Mouse (Mus musculus) limb, embryonic 11.5 days (tissue): ENCODE results near the gene Spata31d1a. TPM values are rescaled to one million over a fixed set of nuclear protein-coding genes. Genes with fewer than 3 reads are reported as not detected.

Source experiments
- ATAC-seq: fragments of 200-750 bp; cut with Nextera tagmentation; 2 replicates; pipeline ENCODE4 v1.8.0; 2017; ENCODE audit warnings: low read depth; ENCODE audit not compliant: insufficient number of reproducible peaks, low FRiP score, low TSS enrichment
- DNase-seq: peaks from one replicate; pipeline ENCODE4 v3.0.0-alpha.2; 2015; ENCODE audit warnings: low spot score
- H3K27ac ChIP-seq: fragments of 300-500 bp; sonication (generic); replicated peaks from 2 replicates; pipeline ENCODE4 v1.5.1; 2014; ENCODE audit warnings: low read depth, mild to moderate bottlenecking, low read length
- H3K27me3 ChIP-seq: fragments of 300-500 bp; sonication (generic); 2 replicates; pipeline ENCODE4 v1.6.1; 2014; ENCODE audit warnings: mild to moderate bottlenecking, low read length, mixed read lengths; ENCODE audit not compliant: control insufficient read depth, insufficient read depth
- H3K36me3 ChIP-seq: fragments of 300-500 bp; sonication (generic); 2 replicates; pipeline ENCODE4 v1.6.1; 2014; ENCODE audit warnings: mild to moderate bottlenecking, low read length, moderate library complexity, mixed read lengths; ENCODE audit not compliant: control insufficient read depth, insufficient read depth
- H3K4me1 ChIP-seq: fragments of 300-500 bp; sonication (generic); 2 replicates; pipeline ENCODE4 v1.6.1; 2014; ENCODE audit warnings: low read length, mixed read lengths; ENCODE audit not compliant: control insufficient read depth, insufficient read depth
- H3K4me2 ChIP-seq: fragments of 300-500 bp; sonication (generic); 2 replicates; pipeline ENCODE4 v1.6.1; 2014; ENCODE audit warnings: low read depth, mild to moderate bottlenecking, moderate library complexity; ENCODE audit not compliant: severe bottlenecking
- H3K4me3 ChIP-seq: fragments of 300-500 bp; sonication (generic); 2 replicates; pipeline ENCODE4 v1.5.1; 2014; ENCODE audit warnings: low read depth, low read length
- H3K9ac ChIP-seq: fragments of 300-500 bp; sonication (generic); 2 replicates; pipeline ENCODE4 v1.6.1; 2014; ENCODE audit warnings: mild to moderate bottlenecking, low read length
- H3K9me3 ChIP-seq: fragments of 300-500 bp; sonication (generic); 2 replicates; pipeline ENCODE4 v1.6.1; 2016; ENCODE audit warnings: low read length; ENCODE audit not compliant: control insufficient read depth
- WGBS: fragments of 180-500 bp; shearing (Covaris S2); extraction: QIAGEN DNeasy Blood & Tissue Kit; methylation state at CpG from one replicate; pipeline ENCODE4 v1.1.7; 2014; 5-methylcytosine and 5-hydroxymethylcytosine counted together
- polyA plus RNA-seq: library from polyadenylated mRNA; unstranded; fragments of >200 nt; fragmentation: Nextera tagmentation; extraction: Ambion mirVana; gene quantifications from 2 replicates; pipeline ENCODE4 v1.2.1, GENCODE M21; 2014

The Spata31d1a gene
- polyA plus RNA-seq, 1 experiment from 2014 or later: not detected

GRCm38 (mm10) chr13:59669946-59670345 is 40.2 kb downstream of the Spata31d1a start:
- no peak for DNase-seq
- Histone ChIP-seq H3K27me3 (no peaks in the 10 kb centered on the region), H3K9me3 (no peaks in the 10 kb centered on the region), H3K4me3 (no peak overlapping the region), H3K36me3 (peaks cover 6% of the 10 kb centered on the region; the same call in 1 of the 2 replicates), H3K27ac (no peak overlapping the region), H3K4me1 (peaks cover 6% of the 10 kb centered on the region), H3K4me2 (no peak overlapping the region), H3K9ac (no peak overlapping the region)
- 89% methylated on average over 10 of the region's 10 CpGs for WGBS
- no peak for ATAC-seq

- no peak overlapping the region for H3K4me3 ChIP-seq
- no peak for ATAC-seq
- H3K27me3 ChIP-seq: no peaks in the 10 kb centered on the region
- DNase-seq: no peak
- WGBS: 58% methylated on average over 11 of the region's 11 CpGs
- H3K4me1 ChIP-seq: peaks cover 4% of the 10 kb centered on the region
- no peak overlapping the region for H3K27ac ChIP-seq
- H3K9ac ChIP-seq: no peak overlapping the region
- H3K4me2 ChIP-seq: no peak overlapping the region
- peaks cover 15% of the 10 kb centered on the region; the same call in 1 of the 2 replicates for H3K36me3 ChIP-seq
- no peaks in the 10 kb centered on the region for H3K9me3 ChIP-seq
These were observed 41.5 kb downstream of the Spata31d1a start for GRCm38 (mm10) chr13:59668501-59669093.

GRCm38 (mm10) chr13:59667763-59668162 is 42.4 kb downstream of the Spata31d1a start:
- ATAC-seq: no peak
- H3K27me3 ChIP-seq: no peaks in the 10 kb centered on the region
- 90% methylated on average over 5 of the region's 5 CpGs for WGBS

GRCm38 (mm10) chr13:59663939-59664712 is 46.0 kb downstream of the Spata31d1a start:
- Histone ChIP-seq H3K36me3 (peaks cover 23% of the 10 kb centered on the region), H3K27ac (no peak overlapping the region), H3K9ac (no peak overlapping the region), H3K4me3 (no peak overlapping the region), H3K4me2 (no peak overlapping the region), H3K27me3 (no peaks in the 10 kb centered on the region), H3K9me3 (no peaks in the 10 kb centered on the region), H3K4me1 (no peaks in the 10 kb centered on the region)
- DNase-seq (no peak), ATAC-seq (no peak)
- 94% methylated on average over 19 of the region's 19 CpGs for WGBS

More at GRCm38 (mm10) chr13:59667763-59668162, 42.4 kb downstream of the Spata31d1a start:
- H3K9me3 ChIP-seq: no peaks in the 10 kb centered on the region
- peaks cover 19% of the 10 kb centered on the region for H3K36me3 ChIP-seq
- H3K27ac ChIP-seq: no peak overlapping the region
- no peak overlapping the region for H3K9ac ChIP-seq
- H3K4me2 ChIP-seq: no peak overlapping the region
- no peak for DNase-seq
- H3K4me1 ChIP-seq: no peaks in the 10 kb centered on the region
- no peak overlapping the region for H3K4me3 ChIP-seq

GRCm38 (mm10) chr13:59661966-59662365 is 48.2 kb downstream of the Spata31d1a start:
- Histone ChIP-seq H3K27ac (no peak overlapping the region), H3K27me3 (no peaks in the 10 kb centered on the region), H3K36me3 (peaks cover 27% of the 10 kb centered on the region), H3K9ac (no peak overlapping the region), H3K4me2 (no peak overlapping the region), H3K9me3 (no peaks in the 10 kb centered on the region), H3K4me3 (no peak overlapping the region), H3K4me1 (0 out of 2 replicates have a peak, but pooled peaks cover under 1% of the 10 kb centered on the region)
- WGBS: 93% methylated on average over 12 of the region's 12 CpGs
- no peak for ATAC-seq
- DNase-seq: no peak

- Histone ChIP-seq H3K4me1 (0 out of 2 replicates have a peak, but pooled peaks cover 4% of the 10 kb centered on the region), H3K9ac (no peak overlapping the region), H3K4me2 (no peak overlapping the region), H3K4me3 (no peak overlapping the region), H3K27me3 (no peaks in the 10 kb centered on the region), H3K36me3 (peaks cover 27% of the 10 kb centered on the region), H3K27ac (no peak overlapping the region), H3K9me3 (no peaks in the 10 kb centered on the region)
- DNase-seq (no peak), ATAC-seq (no peak)
- 93% methylated on average over 8 of the region's 8 CpGs for WGBS
These were observed 48.7 kb downstream of the Spata31d1a start for GRCm38 (mm10) chr13:59661387-59661786.

GRCm38 (mm10) chr13:59660371-59660770 is 49.8 kb downstream of the Spata31d1a start:
- H3K36me3 ChIP-seq: peaks cover 26% of the 10 kb centered on the region
- H3K9ac ChIP-seq: no peak overlapping the region
- H3K4me3 ChIP-seq: no peak overlapping the region
- H3K4me1 ChIP-seq: 0 out of 2 replicates have a peak, but pooled peaks cover 4% of the 10 kb centered on the region
- no peak overlapping the region for H3K27ac ChIP-seq
- DNase-seq (no peak), ATAC-seq (no peak)
- H3K9me3 ChIP-seq: no peaks in the 10 kb centered on the region
- no peaks in the 10 kb centered on the region for H3K27me3 ChIP-seq
- 91% methylated on average over 3 of the region's 3 CpGs for WGBS
- no peak overlapping the region for H3K4me2 ChIP-seq

- no peaks in the 10 kb centered on the region for H3K27me3 ChIP-seq
- H3K4me1 ChIP-seq: 0 out of 2 replicates have a peak, but pooled peaks cover 4% of the 10 kb centered on the region
- no peak overlapping the region for H3K27ac ChIP-seq
- no peak overlapping the region for H3K9ac ChIP-seq
- no peak overlapping the region for H3K4me3 ChIP-seq
- no peak overlapping the region for H3K4me2 ChIP-seq
- DNase-seq: no peak
- ATAC-seq: no peak
- WGBS: 81% methylated on average over 5 of the region's 5 CpGs
- no peaks in the 10 kb centered on the region for H3K9me3 ChIP-seq
- peaks cover 12% of the 10 kb centered on the region for H3K36me3 ChIP-seq
These were observed 52.3 kb downstream of the Spata31d1a start for GRCm38 (mm10) chr13:59657781-59658180.
